Mouse (Mus musculus) c-Kit-positive CD71-negative TER-119-negative erythroid progenitor cells, embryonic 14.5 days (primary cell): ENCODE measurements at regions not wholly inside any gene's neighbourhood (a gene's known extent, or its start where the extent isn't known, plus 50 kb on each side); places are given as distances from the start of the nearest gene placed in this dataset.

Source experiments
- DNase-seq: peaks from one replicate; pipeline ENCODE4 v3.0.0-alpha.2; 2013; ENCODE audit warnings: low read depth

GRCm38 (mm10) chr5:47115882-47116281 is 867.1 kb upstream of the Slit2 start:
- DNase-seq, result no peak

GRCm38 (mm10) chr5:47095703-47096102 is 887.2 kb upstream of the Slit2 start:
- DNase-seq, result no peak

GRCm38 (mm10) chr5:47052942-47053341 is 930.0 kb upstream of the Slit2 start:
- DNase-seq, result no peak

- DNase-seq, result no peak
Observed at GRCm38 (mm10) chr5:47036752-47037151, 946.2 kb upstream of the Slit2 start.

GRCm38 (mm10) chr5:47034021-47034420 is 948.9 kb upstream of the Slit2 start:
- no peak for DNase-seq

GRCm38 (mm10) chr5:47014351-47014750 is 968.6 kb upstream of the Slit2 start:
- DNase-seq, result peak; percentile 28

- DNase-seq, result no peak
Observed at GRCm38 (mm10) chr5:46992557-46992956, 990.4 kb upstream of the Slit2 start.

GRCm38 (mm10) chr5:46986519-46986918 is 996.4 kb upstream of the Slit2 start:
- DNase-seq, result no peak

GRCm38 (mm10) chr5:46980326-46980725 is 1002.6 kb upstream of the Slit2 start:
- DNase-seq, result no peak

- DNase-seq, result no peak
Observed at GRCm38 (mm10) chr5:46968870-46969436, 1014.0 kb upstream of the Slit2 start.

GRCm38 (mm10) chr5:46960749-46961148 is 1022.2 kb upstream of the Slit2 start:
- no peak for DNase-seq

GRCm38 (mm10) chr5:46926324-46926723 is 1056.6 kb upstream of the Slit2 start:
- DNase-seq, result no peak

- no peak for DNase-seq
Observed at GRCm38 (mm10) chr5:46901909-46902308, 1044.5 kb upstream of the Lcorl start.

GRCm38 (mm10) chr5:46894037-46894436 is 1036.6 kb upstream of the Lcorl start:
- DNase-seq, result no peak

GRCm38 (mm10) chr5:46883956-46884355 is 1026.5 kb upstream of the Lcorl start:
- DNase-seq, result no peak

GRCm38 (mm10) chr5:46856837-46857236 is 999.4 kb upstream of the Lcorl start:
- DNase-seq, result no peak

- no peak for DNase-seq
Observed at GRCm38 (mm10) chr5:46845175-46845574, 987.8 kb upstream of the Lcorl start.

- no peak for DNase-seq
Observed at GRCm38 (mm10) chr5:46836810-46837209, 979.4 kb upstream of the Lcorl start.

GRCm38 (mm10) chr5:46830797-46831618 is 973.6 kb upstream of the Lcorl start:
- DNase-seq, result no peak

GRCm38 (mm10) chr5:46830114-46830513 is 972.7 kb upstream of the Lcorl start:
- DNase-seq, result no peak

- DNase-seq, result no peak
Observed at GRCm38 (mm10) chr5:46826381-46826780, 969.0 kb upstream of the Lcorl start.

GRCm38 (mm10) chr5:46824934-46825333 is 967.5 kb upstream of the Lcorl start:
- no peak for DNase-seq

- DNase-seq, result no peak
Observed at GRCm38 (mm10) chr5:46795102-46795501, 937.7 kb upstream of the Lcorl start.
